In the genomic region with DNA sequence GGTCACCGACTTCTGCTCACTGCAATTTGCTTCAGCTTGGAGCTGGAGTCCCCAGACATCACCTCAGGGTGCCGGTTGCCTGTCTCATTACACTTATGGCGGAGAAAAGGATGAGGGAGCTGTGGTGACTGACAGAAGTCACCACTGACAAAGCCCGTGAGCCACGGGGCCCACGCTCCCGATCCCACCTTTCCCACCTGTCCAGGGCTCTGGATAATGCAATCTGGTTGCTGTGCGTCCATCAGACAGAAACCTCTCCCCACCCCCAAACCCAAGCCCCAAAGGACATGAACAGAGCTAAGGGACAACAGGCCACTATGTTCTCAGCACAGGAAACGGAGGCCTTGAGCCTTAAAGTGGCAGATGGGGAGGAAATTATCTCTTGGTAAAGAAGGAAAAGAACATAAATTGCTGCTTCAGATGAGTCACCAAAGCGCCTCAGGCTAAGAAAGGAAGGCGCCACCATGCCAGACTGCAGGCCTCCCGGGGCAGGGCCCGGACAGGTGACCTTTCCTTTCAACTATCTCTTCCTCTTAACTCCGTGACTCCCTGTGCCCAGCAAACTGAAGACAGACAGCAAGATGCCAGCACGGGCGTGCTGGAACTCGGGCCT, we compare ENCODE assay signal across 13 mouse cellular contexts. TPM values are rescaled to one million over a fixed set of nuclear protein-coding genes. Genes with fewer than 3 reads are reported as not detected.
A peak's percentile ranks its signal among the peaks of the same experiment; 100 is the strongest.
DNase-seq lines count a peak whose midpoint lies in the region; ATAC-seq and TF ChIP-seq lines count a peak whose summit lies in the region.
"Had no signal": no experiment of that assay in that cellular context is flagged by ENCODE, and none has a peak within 500 bp of the region (broad histone marks: within the 10 kb centered on the region; RNA-seq: fewer than 3 reads in every experiment).

No protein-coding gene starts in this region.

- H3K4me3 ChIP-seq in cerebellum, adult 2 months (replicated peaks; ENCODE audit: insufficient read depth, low read depth, low read length), result no peak overlapping the region
- no peak overlapping the region for H3K4me3 ChIP-seq in hindbrain, embryonic 13.5 days
- H3K4me3 ChIP-seq in hindbrain, embryonic 12.5 days, result no peak overlapping the region
- H3K4me3 ChIP-seq in kidney, postnatal 0 days (replicated peaks; ENCODE audit: low read depth, low read length), result no peak overlapping the region
- H3K4me3 ChIP-seq: lung, embryonic 15.5 days; stomach, embryonic 15.5 days had no signal

- no peak for TF ChIP-seq CTCF in cerebellum, adult 2 months (IDR thresholded peaks at IDR 0.05; ENCODE audit: borderline replicate concordance, insufficient read depth, low read depth, low read length)
- no peak for TF ChIP-seq CTCF in kidney, postnatal 0 days (IDR thresholded peaks at IDR 0.05; ENCODE audit: low read depth)

- WGBS in cerebellum, adult 2 months, result 20% methylated on average over 17 of the region's 17 CpGs
- WGBS in hindbrain, embryonic 13.5 days, result 67% methylated on average over 17 of the region's 17 CpGs
- WGBS in hindbrain, embryonic 12.5 days, result 60% methylated on average over 17 of the region's 17 CpGs
- WGBS in kidney, postnatal 0 days, result 50% methylated on average over 17 of the region's 17 CpGs

- TF ChIP-seq POLR2A in cerebellum, adult 2 months (IDR thresholded peaks at IDR 0.05; ENCODE audit: borderline replicate concordance, insufficient read depth, low read length), result no peak

- ATAC-seq in hindbrain, embryonic 13.5 days (ENCODE audit: low FRiP score), result no peak
- ATAC-seq in hindbrain, embryonic 12.5 days (ENCODE audit: low FRiP score), result no peak
- ATAC-seq in kidney, postnatal 0 days (replicated peaks; ENCODE audit: low FRiP score, low read depth), result no peak
- ATAC-seq: forebrain, embryonic 16.5 days; hindbrain, embryonic 16.5 days had no signal

- no peak overlapping the region for H3K4me2 ChIP-seq in hindbrain, embryonic 13.5 days
- H3K4me2 ChIP-seq in hindbrain, embryonic 12.5 days (replicated peaks), result no peak overlapping the region
- H3K4me2 ChIP-seq in kidney, postnatal 0 days (ENCODE audit: low read length), result no peak overlapping the region
- H3K4me2 ChIP-seq: lung, embryonic 15.5 days; stomach, embryonic 15.5 days had no signal

- H3K9me3 ChIP-seq in hindbrain, embryonic 13.5 days, result no peaks in the 10 kb centered on the region
- no peaks in the 10 kb centered on the region for H3K9me3 ChIP-seq in hindbrain, embryonic 12.5 days (replicated peaks)
- no peaks in the 10 kb centered on the region for H3K9me3 ChIP-seq in kidney, postnatal 0 days (replicated peaks; ENCODE audit: low read length)
- H3K9me3 ChIP-seq: lung, embryonic 15.5 days; stomach, embryonic 15.5 days had no signal

- peaks cover 48% of the 10 kb centered on the region for H3K4me1 ChIP-seq in cerebellum, adult 2 months (ENCODE audit: control insufficient read depth, insufficient read depth, low read length)
- H3K4me1 ChIP-seq in hindbrain, embryonic 13.5 days (replicated peaks), result peaks cover 47% of the 10 kb centered on the region
- H3K4me1 ChIP-seq in hindbrain, embryonic 12.5 days, result peaks cover 29% of the 10 kb centered on the region
- H3K4me1 ChIP-seq in kidney, postnatal 0 days (replicated peaks; ENCODE audit: insufficient read depth, low read length), result peaks cover 18% of the 10 kb centered on the region; the same call in 1 of the 2 replicates
- H3K4me1 ChIP-seq: lung, embryonic 15.5 days had no signal

- H3K27me3 ChIP-seq in cerebellum, adult 2 months (ENCODE audit: control insufficient read depth, insufficient read depth, low read length), result no peaks in the 10 kb centered on the region
- peaks cover 4% of the 10 kb centered on the region; the same call in 1 of the 2 replicates for H3K27me3 ChIP-seq in hindbrain, embryonic 13.5 days
- H3K27me3 ChIP-seq in hindbrain, embryonic 12.5 days, result peaks cover 11% of the 10 kb centered on the region
- H3K27me3 ChIP-seq in kidney, postnatal 0 days (ENCODE audit: insufficient read depth, low read length), result no peaks in the 10 kb centered on the region
- H3K27me3 ChIP-seq: lung, embryonic 15.5 days; stomach, embryonic 15.5 days had no signal

- DNase-seq in cerebellum, adult 2 months, result peak; percentile 70 to 80
- DNase-seq in cerebellum, adult 11 months, result no peak
- DNase-seq in adrenal gland, adult 8-10 months, result peak; percentile 51
- DNase-seq in kidney, postnatal 0 days (ENCODE audit: low spot score), result peak; percentile 60
- no peak for DNase-seq in layer of hippocampus, adult 8-10 months (ENCODE audit: low spot score in 2 of 2)
- DNase-seq in left cerebral cortex, adult 8-10 months (ENCODE audit: low spot score in 2 of 2), result no peak
- DNase-seq: right cerebral cortex, adult 18-20 months had no signal

- no peaks in the 10 kb centered on the region for H3K36me3 ChIP-seq in hindbrain, embryonic 13.5 days
- H3K36me3 ChIP-seq in hindbrain, embryonic 12.5 days, result no peaks in the 10 kb centered on the region
- no peaks in the 10 kb centered on the region for H3K36me3 ChIP-seq in kidney, postnatal 0 days (ENCODE audit: insufficient read depth, low read length)
- H3K36me3 ChIP-seq: lung, embryonic 15.5 days; stomach, embryonic 15.5 days had no signal

- H3K9ac ChIP-seq in hindbrain, embryonic 13.5 days, result peak overlapping the region; percentile 10; the same call in 1 of the 2 replicates
- no peak overlapping the region for H3K9ac ChIP-seq in hindbrain, embryonic 12.5 days
- no peak overlapping the region for H3K9ac ChIP-seq in kidney, postnatal 0 days (ENCODE audit: low read depth, low read length)
- H3K9ac ChIP-seq: lung, embryonic 15.5 days; stomach, embryonic 15.5 days had no signal

- H3K27ac ChIP-seq in cerebellum, adult 2 months (ENCODE audit: insufficient read depth, low read length), result peak overlapping the region; percentile 90
- no peak overlapping the region for H3K27ac ChIP-seq in hindbrain, embryonic 13.5 days
- no peak overlapping the region for H3K27ac ChIP-seq in hindbrain, embryonic 12.5 days
- peak overlapping the region; percentile 60 for H3K27ac ChIP-seq in kidney, postnatal 0 days
- H3K27ac ChIP-seq: lung, embryonic 15.5 days; stomach, embryonic 15.5 days had no signal

RNA-seq across cellular contexts. Expression of a gene that starts 34.2 kb away (rescaled TPM):
- 30.1 and 36.3 TPM in 2 replicates for polyA plus RNA-seq in cerebellum, adult 2 months (2012; rRNA removed)
- polyA plus RNA-seq in hindbrain, embryonic 13.5 days (2015; fragmentation: Nextera tagmentation; extraction: Ambion mirVana), result 3.6 and 3.8 TPM in 2 replicates
- 6.4 and 7.4 TPM in 2 replicates for polyA plus RNA-seq in hindbrain, embryonic 12.5 days (2016; fragmentation: Nextera tagmentation; extraction: Ambion mirVana)
- total RNA-seq in adrenal gland, adult 8-10 months (2022), result 10 to 100 TPM; 15.3 to 41.3 (median 29.9) TPM
- 3.2 and 3.4 TPM in 2 replicates for polyA plus RNA-seq in kidney, postnatal 0 days (2015; fragmentation: Nextera tagmentation; extraction: Ambion mirVana)
- total RNA-seq in layer of hippocampus, adult 8-10 months (2022), result 10 to 100 TPM; 24.6 to 31.4 (median 28.1) TPM
- total RNA-seq in left cerebral cortex, adult 8-10 months (2022), result 10 to 100 TPM; 34.6 to 40.0 (median 38.4) TPM

Comparison
In these comparisons a context has a peak if more than half of its experiments do, and no peak if none do; other contexts are left out.
1. DNase-seq: peak in cerebellum, adult 2 months (2 of 2), adrenal gland, adult 8-10 months (single experiment) and kidney, postnatal 0 days (single experiment); none in cerebellum, adult 11 months (single experiment), layer of hippocampus, adult 8-10 months (0 of 2) and left cerebral cortex, adult 8-10 months (0 of 2).
2. H3K27ac ChIP-seq: peak in cerebellum, adult 2 months (single experiment) and kidney, postnatal 0 days (single experiment); none in hindbrain, embryonic 13.5 days (single experiment) and hindbrain, embryonic 12.5 days (single experiment).